Mouse (Mus musculus): ENCODE results near the gene Syne1. TPM values are rescaled to one million over a fixed set of nuclear protein-coding genes. Genes with fewer than 3 reads are reported as not detected.

Gene Syne1
- polyA plus RNA-seq, 1 experiment = 17.5 TPM

DNA sequence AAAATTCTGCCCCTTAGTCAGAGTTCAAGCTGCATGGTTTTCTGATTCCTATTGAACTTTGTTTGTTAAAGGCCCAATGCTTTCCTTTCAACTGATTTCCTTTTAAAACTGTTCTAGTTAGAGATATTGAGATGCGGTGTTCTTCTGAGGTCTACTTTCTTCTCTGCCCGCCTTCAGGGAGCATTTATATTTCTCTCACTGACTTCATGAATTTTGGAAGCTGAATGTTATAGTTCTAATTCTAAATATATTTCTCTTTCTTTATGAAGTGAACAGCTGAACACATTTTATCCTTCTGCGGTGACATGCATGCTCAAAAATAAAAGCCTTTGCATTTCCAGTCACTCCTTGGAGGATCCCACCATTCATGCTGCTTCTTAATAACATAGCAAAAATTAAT, 106.0 kb downstream of the Syne1 start:
- H3K4me3 ChIP-seq (ENCODE audit: insufficient read depth, low read length) = no peak overlapping the region
- TF ChIP-seq POLR2A (IDR thresholded peaks at IDR 0.05; ENCODE audit: borderline replicate concordance, low read depth, low read length) = no peak
- TF ChIP-seq CTCF (IDR thresholded peaks at IDR 0.05; ENCODE audit: low read depth, low read length) = no peak

DNA sequence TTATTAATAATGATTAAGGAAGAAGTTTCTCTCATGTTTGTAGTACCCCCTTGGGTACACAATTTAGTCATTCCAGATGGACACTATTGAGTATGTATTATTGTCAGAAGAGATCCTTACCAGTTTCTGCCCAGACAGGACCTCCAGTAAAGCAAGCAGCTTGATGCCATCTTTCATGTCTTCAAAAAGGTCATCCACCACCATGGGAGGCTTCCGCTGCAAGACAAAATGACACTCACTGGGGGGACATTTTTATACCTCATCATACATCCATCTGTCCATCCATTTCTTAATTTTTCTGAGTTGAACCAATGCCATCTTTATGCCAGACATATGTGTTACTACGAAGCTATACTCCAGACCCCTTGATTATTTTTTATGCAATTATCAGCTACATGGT, 108.3 kb downstream of the Syne1 start:
- Histone ChIP-seq H3K4me3 (ENCODE audit: insufficient read depth, low read length) (no peak overlapping the region), H3K4me1 (ENCODE audit: control insufficient read depth, insufficient read depth, low read length) (no peaks in the 10 kb centered on the region), H3K27ac (ENCODE audit: insufficient read depth, low read depth, low read length) (no peak overlapping the region)
- TF ChIP-seq CTCF (IDR thresholded peaks at IDR 0.05; ENCODE audit: low read depth, low read length) (no peak), POLR2A (IDR thresholded peaks at IDR 0.05; ENCODE audit: borderline replicate concordance, low read depth, low read length) (no peak)

More for the DNA sequence above, 106.0 kb downstream of the Syne1 start:
- Histone ChIP-seq H3K4me1 (ENCODE audit: control insufficient read depth, insufficient read depth, low read length) (no peaks in the 10 kb centered on the region), H3K27ac (ENCODE audit: insufficient read depth, low read depth, low read length) (no peak overlapping the region)

DNA sequence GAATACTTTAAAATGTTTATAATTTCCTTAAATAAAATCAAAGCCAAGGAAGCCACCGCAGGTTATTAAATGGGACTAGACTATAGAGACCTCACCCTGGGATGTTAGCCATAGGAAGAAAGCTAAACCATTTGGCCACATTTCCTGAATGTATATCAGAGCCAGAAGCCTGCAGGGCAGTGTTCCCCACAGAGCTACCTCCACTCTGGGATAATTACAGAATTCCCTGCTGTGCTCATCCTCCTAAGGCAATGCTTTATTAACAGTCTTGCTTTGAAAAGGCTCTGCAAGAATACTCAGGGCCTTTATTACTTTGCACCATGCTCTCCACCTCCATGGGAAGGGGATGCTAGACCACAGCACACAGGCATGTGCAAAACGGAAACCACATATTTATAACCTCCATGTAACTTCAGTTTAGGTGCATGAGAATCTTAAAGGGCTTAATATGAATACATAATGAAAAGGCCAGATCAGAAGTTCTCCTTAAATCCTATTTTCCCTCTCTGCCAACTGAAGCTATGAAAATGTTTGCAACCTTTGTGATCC, 111.4 kb downstream of the Syne1 start:
- Histone ChIP-seq H3K4me3 (ENCODE audit: insufficient read depth, low read length) (no peak overlapping the region), H3K4me1 (ENCODE audit: control insufficient read depth, insufficient read depth, low read length) (no peaks in the 10 kb centered on the region), H3K27ac (ENCODE audit: insufficient read depth, low read depth, low read length) (no peak overlapping the region)
- TF ChIP-seq CTCF (IDR thresholded peaks at IDR 0.05; ENCODE audit: low read depth, low read length) (no peak), POLR2A (IDR thresholded peaks at IDR 0.05; ENCODE audit: borderline replicate concordance, low read depth, low read length) (no peak)

- no peaks in the 10 kb centered on the region for H3K4me1 ChIP-seq (ENCODE audit: control insufficient read depth, insufficient read depth, low read length)
- TF ChIP-seq CTCF (IDR thresholded peaks at IDR 0.05; ENCODE audit: low read depth, low read length) = no peak
- TF ChIP-seq POLR2A (IDR thresholded peaks at IDR 0.05; ENCODE audit: borderline replicate concordance, low read depth, low read length) = no peak
- no peak overlapping the region for H3K4me3 ChIP-seq (ENCODE audit: insufficient read depth, low read length)
- no peak overlapping the region for H3K27ac ChIP-seq (ENCODE audit: insufficient read depth, low read depth, low read length)
These were observed 113.5 kb downstream of the Syne1 start for GRCm38 (mm10) chr10:5437766-5438165.

DNA sequence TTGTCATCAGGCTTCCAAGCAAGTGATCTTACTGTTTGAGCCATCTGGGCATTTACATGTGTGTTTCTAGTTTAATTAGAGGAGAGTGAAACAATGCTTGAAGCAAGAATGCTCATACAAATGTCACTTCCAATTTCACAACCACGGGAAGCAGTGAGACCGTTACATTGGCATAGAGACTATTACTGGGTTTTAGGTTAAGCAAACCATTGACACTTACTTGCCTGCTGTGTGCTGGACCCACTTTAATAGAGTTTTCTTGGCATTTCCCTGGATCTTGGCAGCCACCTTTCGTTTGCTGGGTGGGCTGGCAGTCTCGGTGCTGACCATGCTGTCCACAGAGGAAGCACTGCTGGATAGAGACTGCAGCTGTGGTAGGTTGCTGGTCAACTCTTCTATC, 127.3 kb downstream of the Syne1 start:
- H3K4me1 ChIP-seq (ENCODE audit: control insufficient read depth, insufficient read depth, low read length) = no peaks in the 10 kb centered on the region
- H3K4me3 ChIP-seq (ENCODE audit: insufficient read depth, low read length) = no peak overlapping the region
- TF ChIP-seq CTCF (IDR thresholded peaks at IDR 0.05; ENCODE audit: low read depth, low read length) = no peak
- TF ChIP-seq POLR2A (IDR thresholded peaks at IDR 0.05; ENCODE audit: borderline replicate concordance, low read depth, low read length) = no peak
- no peak overlapping the region for H3K27ac ChIP-seq (ENCODE audit: insufficient read depth, low read depth, low read length)

- Histone ChIP-seq H3K27ac (ENCODE audit: insufficient read depth, low read depth, low read length) (no peak overlapping the region), H3K4me1 (ENCODE audit: control insufficient read depth, insufficient read depth, low read length) (no peaks in the 10 kb centered on the region), H3K4me3 (ENCODE audit: insufficient read depth, low read length) (no peak overlapping the region)
- TF ChIP-seq POLR2A (IDR thresholded peaks at IDR 0.05; ENCODE audit: borderline replicate concordance, low read depth, low read length) (no peak), CTCF (IDR thresholded peaks at IDR 0.05; ENCODE audit: low read depth, low read length) (no peak)
These were observed 135.6 kb downstream of the Syne1 start for GRCm38 (mm10) chr10:5415730-5416129.

DNA sequence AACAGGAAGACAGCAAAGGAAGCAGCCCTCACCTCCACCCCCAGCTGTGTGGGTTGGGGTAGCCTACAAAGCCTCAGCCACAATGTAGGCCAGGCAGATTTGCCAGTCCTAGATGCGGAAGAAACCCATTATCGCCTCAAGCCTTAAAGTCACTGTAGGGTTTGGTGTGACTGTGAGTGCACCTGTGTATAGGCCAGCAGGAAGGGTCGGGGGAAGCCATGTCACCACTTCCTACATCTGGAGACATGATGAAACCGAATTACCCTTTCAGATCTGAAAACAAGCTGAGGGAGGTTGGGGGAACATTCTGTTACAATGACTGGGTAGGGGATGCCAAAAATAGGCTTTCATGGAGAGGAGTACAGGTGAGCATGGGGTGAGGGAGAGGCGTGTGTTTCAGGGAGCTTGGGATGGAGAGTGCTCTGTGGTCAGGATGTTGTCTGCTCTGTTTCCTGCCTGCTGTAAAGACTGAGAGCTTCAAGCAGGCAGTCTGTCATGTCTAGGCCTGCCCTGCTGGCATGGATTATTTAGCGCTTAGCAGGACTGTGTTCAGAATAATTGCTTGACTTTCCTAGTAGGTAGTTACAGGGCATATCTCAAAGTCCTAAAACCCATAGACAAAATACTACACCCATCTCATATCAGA, 167.0 kb downstream of the Syne1 start:
- Histone ChIP-seq H3K27ac (ENCODE audit: insufficient read depth, low read depth, low read length) (no peak overlapping the region), H3K4me1 (ENCODE audit: control insufficient read depth, insufficient read depth, low read length) (no peaks in the 10 kb centered on the region), H3K4me3 (ENCODE audit: insufficient read depth, low read length) (no peak overlapping the region)
- no peak for TF ChIP-seq POLR2A (IDR thresholded peaks at IDR 0.05; ENCODE audit: borderline replicate concordance, low read depth, low read length)
- no peak for TF ChIP-seq CTCF (IDR thresholded peaks at IDR 0.05; ENCODE audit: low read depth, low read length)

- no peak overlapping the region for H3K27ac ChIP-seq (ENCODE audit: insufficient read depth, low read depth, low read length)
- no peaks in the 10 kb centered on the region for H3K4me1 ChIP-seq (ENCODE audit: control insufficient read depth, insufficient read depth, low read length)
- no peak overlapping the region for H3K4me3 ChIP-seq (ENCODE audit: insufficient read depth, low read length)
- TF ChIP-seq POLR2A (IDR thresholded peaks at IDR 0.05; ENCODE audit: borderline replicate concordance, low read depth, low read length) = no peak
- no peak for TF ChIP-seq CTCF (IDR thresholded peaks at IDR 0.05; ENCODE audit: low read depth, low read length)
These were observed 169.7 kb downstream of the Syne1 start for GRCm38 (mm10) chr10:5381536-5381935.

GRCm38 (mm10) chr10:5378969-5379368, 172.3 kb downstream of the Syne1 start:
- H3K27ac ChIP-seq (ENCODE audit: insufficient read depth, low read depth, low read length) = no peak overlapping the region
- no peaks in the 10 kb centered on the region for H3K4me1 ChIP-seq (ENCODE audit: control insufficient read depth, insufficient read depth, low read length)
- H3K4me3 ChIP-seq (ENCODE audit: insufficient read depth, low read length) = no peak overlapping the region
- TF ChIP-seq CTCF (IDR thresholded peaks at IDR 0.05; ENCODE audit: low read depth, low read length) (no peak), POLR2A (IDR thresholded peaks at IDR 0.05; ENCODE audit: borderline replicate concordance, low read depth, low read length) (no peak)

- TF ChIP-seq CTCF (IDR thresholded peaks at IDR 0.05; ENCODE audit: low read depth, low read length) = no peak
- TF ChIP-seq POLR2A (IDR thresholded peaks at IDR 0.05; ENCODE audit: borderline replicate concordance, low read depth, low read length) = no peak
- Histone ChIP-seq H3K27ac (ENCODE audit: insufficient read depth, low read depth, low read length) (no peak overlapping the region), H3K4me3 (ENCODE audit: insufficient read depth, low read length) (no peak overlapping the region), H3K4me1 (ENCODE audit: control insufficient read depth, insufficient read depth, low read length) (no peaks in the 10 kb centered on the region)
These were observed 181.7 kb downstream of the Syne1 start for GRCm38 (mm10) chr10:5369599-5369998.

All from bone marrow macrophage, adult 2 months (primary cell).